Mouse (Mus musculus): ENCODE data around the gene Thoc3.
"Not testable (repeated sequence)": the region's sequence is repeated elsewhere in the genome, so short reads cannot be mapped to it uniquely, and the experiment has no call there.

The Thoc3 gene

GRCm38 (mm10) chr13:54468098-54469011 lies at the start of gene Thoc3:
TSS of gene Thoc3 (minus strand) at chr13:54468849.
- peak; percentile 86 for DNase-seq (ENCODE audit: low spot score)

- no peak for DNase-seq (ENCODE audit: low spot score)
These were observed 37.3 kb upstream of the Thoc3 start for GRCm38 (mm10) chr13:54505920-54506319.

- no peak for DNase-seq (ENCODE audit: low spot score)
These were observed 36.1 kb upstream of the Thoc3 start for GRCm38 (mm10) chr13:54504611-54505260.

- DNase-seq (ENCODE audit: low spot score): peak; percentile 55
These were observed 35.2 kb upstream of the Thoc3 start, which contains the start of gene Simc1 for GRCm38 (mm10) chr13:54503604-54504521. TSS of gene Simc1 (plus strand) at chr13:54503779.

- DNase-seq (ENCODE audit: low spot score): no peak
These were observed 34.6 kb upstream of the Thoc3 start for GRCm38 (mm10) chr13:54503278-54503603.

GRCm38 (mm10) chr13:54501957-54502690 lies 33.5 kb upstream of the Thoc3 start:
- DNase-seq (ENCODE audit: low spot score): no peak

GRCm38 (mm10) chr13:54501352-54501751 lies 32.7 kb upstream of the Thoc3 start:
- DNase-seq (ENCODE audit: low spot score): no peak

- DNase-seq (ENCODE audit: low spot score): not testable (repeated sequence)
These were observed 30.9 kb upstream of the Thoc3 start for GRCm38 (mm10) chr13:54499551-54499950.

GRCm38 (mm10) chr13:54491381-54491780 lies 22.7 kb upstream of the Thoc3 start:
- DNase-seq (ENCODE audit: low spot score): no peak

- no peak for DNase-seq (ENCODE audit: low spot score)
These were observed 21.8 kb upstream of the Thoc3 start for GRCm38 (mm10) chr13:54490411-54490810.

- no peak for DNase-seq (ENCODE audit: low spot score)
These were observed 12.8 kb upstream of the Thoc3 start for GRCm38 (mm10) chr13:54481498-54481897.

- DNase-seq (ENCODE audit: low spot score): no peak
These were observed 10.6 kb upstream of the Thoc3 start for GRCm38 (mm10) chr13:54479286-54479685.

GRCm38 (mm10) chr13:54475702-54476101 lies 7.1 kb upstream of the Thoc3 start:
- DNase-seq (ENCODE audit: low spot score): no peak

GRCm38 (mm10) chr13:54474996-54475395 lies 6.3 kb upstream of the Thoc3 start:
- DNase-seq (ENCODE audit: low spot score): no peak

- no peak for DNase-seq (ENCODE audit: low spot score)
These were observed 3.3 kb upstream of the Thoc3 start for GRCm38 (mm10) chr13:54471967-54472366.

- DNase-seq (ENCODE audit: low spot score): peak; percentile 17
These were observed 334 bp upstream of the Thoc3 start for GRCm38 (mm10) chr13:54469012-54469354.

- no peak for DNase-seq (ENCODE audit: low spot score)
These were observed 9.4 kb downstream of the Thoc3 start for GRCm38 (mm10) chr13:54459282-54459681.

GRCm38 (mm10) chr13:54457062-54457461 lies 11.6 kb downstream of the Thoc3 start:
- DNase-seq (ENCODE audit: low spot score): no peak

- no peak for DNase-seq (ENCODE audit: low spot score)
These were observed 21.0 kb downstream of the Thoc3 start for GRCm38 (mm10) chr13:54447496-54448224.

GRCm38 (mm10) chr13:54446686-54447495 lies 21.8 kb downstream of the Thoc3 start:
- peak; percentile 55 for DNase-seq (ENCODE audit: low spot score)
